Mouse (Mus musculus): Measurements from ENCODE around the gene Syne1. TPM values are rescaled to one million over a fixed set of nuclear protein-coding genes. Genes with fewer than 3 reads are reported as not detected.
"Not testable (repeated sequence)": the region's sequence is repeated elsewhere in the genome, so short reads cannot be mapped to it uniquely, and the experiment has no call there.

The Syne1 gene
- polyA plus RNA-seq, 1 experiment from 2014 or later: 2.5 TPM

DNA sequence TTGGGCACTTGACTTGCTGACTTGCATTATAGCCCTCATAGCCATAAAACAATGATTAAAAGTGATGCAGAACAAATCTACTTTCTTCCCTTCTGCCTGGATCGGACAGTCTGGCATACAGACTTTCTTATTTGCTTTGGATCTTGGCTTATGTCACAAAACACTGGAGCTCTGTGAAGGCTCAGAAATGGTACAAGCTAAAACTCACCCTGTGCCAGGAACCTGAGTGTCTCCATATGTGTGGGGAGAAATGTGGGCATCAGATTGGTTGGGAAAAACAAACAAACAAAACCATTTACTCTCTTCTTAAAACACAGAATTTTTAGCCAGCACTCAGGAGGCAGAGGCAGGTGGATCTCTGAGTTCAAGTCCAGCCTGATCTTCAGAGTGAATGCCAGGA is 30.6 kb downstream of the Syne1 start:
- no peak for DNase-seq
- Histone ChIP-seq H3K36me3 (no peaks in the 10 kb centered on the region), H3K27ac (no peak overlapping the region), H3K9me3 (replicated peaks) (no peaks in the 10 kb centered on the region), H3K4me2 (no peak overlapping the region), H3K27me3 (no peaks in the 10 kb centered on the region), H3K4me1 (replicated peaks) (peaks cover under 1% of the 10 kb centered on the region; the same call in 1 of the 2 replicates), H3K4me3 (replicated peaks) (no peak overlapping the region), H3K9ac (no peak overlapping the region)
- no peak for ATAC-seq (ENCODE audit: low read depth)
- WGBS (ENCODE audit: insufficient replicate concordance): 63% methylated on average over 1 of the region's 1 CpGs

GRCm38 (mm10) chr10:5515330-5515729 is 36.0 kb downstream of the Syne1 start:
- Histone ChIP-seq H3K4me3 (replicated peaks) (no peak overlapping the region), H3K9me3 (replicated peaks) (no peaks in the 10 kb centered on the region), H3K36me3 (no peaks in the 10 kb centered on the region), H3K4me2 (no peak overlapping the region), H3K27me3 (no peaks in the 10 kb centered on the region), H3K4me1 (replicated peaks) (peaks cover 7% of the 10 kb centered on the region), H3K27ac (no peak overlapping the region), H3K9ac (no peak overlapping the region)
- DNase-seq: no peak
- ATAC-seq (ENCODE audit: low read depth): peak; percentile 53; the same call in 1 of the 2 replicates
- WGBS (ENCODE audit: insufficient replicate concordance): 2% methylated on average over 3 of the region's 3 CpGs

- ATAC-seq (ENCODE audit: low read depth): no peak
- Histone ChIP-seq H3K4me3 (replicated peaks) (no peak overlapping the region), H3K4me1 (replicated peaks) (peaks cover 7% of the 10 kb centered on the region), H3K27me3 (no peaks in the 10 kb centered on the region), H3K9me3 (replicated peaks) (no peaks in the 10 kb centered on the region), H3K27ac (no peak overlapping the region), H3K9ac (no peak overlapping the region), H3K36me3 (no peaks in the 10 kb centered on the region), H3K4me2 (no peak overlapping the region)
- DNase-seq: no peak
- WGBS (ENCODE audit: insufficient replicate concordance): 70% methylated on average over 8 of the region's 8 CpGs
Measured at GRCm38 (mm10) chr10:5514134-5514533, 37.1 kb downstream of the Syne1 start.

DNA sequence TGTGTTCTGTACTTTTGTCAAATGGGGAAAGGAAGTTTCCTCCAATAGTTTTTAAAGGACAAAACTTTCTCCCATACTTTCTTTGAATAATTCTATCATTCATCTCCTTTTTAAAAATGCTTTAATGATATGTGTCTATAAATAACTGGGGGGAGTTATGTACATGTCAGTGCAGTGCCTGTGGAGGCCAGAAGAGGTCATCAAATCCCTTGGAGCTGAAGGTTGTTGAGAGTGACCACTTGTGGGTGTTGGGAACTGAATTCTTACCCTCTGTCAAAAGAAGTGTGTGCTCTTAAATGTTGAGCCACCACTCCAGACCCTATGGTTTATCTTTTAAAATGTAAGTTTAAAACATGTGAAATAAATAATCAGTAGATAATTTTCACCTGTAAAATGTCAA is 39.0 kb downstream of the Syne1 start:
- Histone ChIP-seq H3K9me3 (replicated peaks) (no peaks in the 10 kb centered on the region), H3K4me3 (replicated peaks) (no peak overlapping the region), H3K9ac (no peak overlapping the region), H3K27ac (no peak overlapping the region), H3K4me2 (no peak overlapping the region), H3K27me3 (no peaks in the 10 kb centered on the region), H3K36me3 (no peaks in the 10 kb centered on the region), H3K4me1 (replicated peaks) (peaks cover 7% of the 10 kb centered on the region)
- DNase-seq (no peak), ATAC-seq (ENCODE audit: low read depth) (no peak)

DNA sequence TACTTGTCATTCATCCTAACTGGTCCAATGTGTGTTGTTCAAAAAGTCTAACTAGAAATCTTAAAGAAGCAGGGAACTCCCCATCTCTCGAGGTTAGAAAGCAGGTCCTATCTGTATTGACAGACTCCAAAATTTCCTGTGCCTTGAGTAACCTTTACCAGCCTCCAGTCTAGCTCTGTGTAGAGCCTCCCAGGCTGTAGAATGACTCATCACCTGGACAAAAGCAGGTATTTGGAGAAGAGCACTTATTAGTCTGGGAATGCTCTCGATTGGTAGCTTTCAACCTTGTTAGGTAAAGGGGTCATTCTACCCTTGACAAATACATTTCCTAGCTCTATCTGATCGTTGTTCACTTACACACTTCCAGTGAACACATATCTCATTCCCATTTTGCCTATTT is 39.9 kb downstream of the Syne1 start:
- no peak overlapping the region for H3K4me3 ChIP-seq (replicated peaks)
- ATAC-seq (ENCODE audit: low read depth) (no peak), DNase-seq (no peak)
- H3K4me1 ChIP-seq (replicated peaks): peaks cover 7% of the 10 kb centered on the region
- no peak overlapping the region for H3K9ac ChIP-seq
- no peaks in the 10 kb centered on the region for H3K9me3 ChIP-seq (replicated peaks)
- H3K36me3 ChIP-seq: no peaks in the 10 kb centered on the region
- H3K27me3 ChIP-seq: no peaks in the 10 kb centered on the region
- H3K4me2 ChIP-seq: no peak overlapping the region
- no peak overlapping the region for H3K27ac ChIP-seq
- WGBS (ENCODE audit: insufficient replicate concordance): 36% methylated on average over 3 of the region's 3 CpGs

DNA sequence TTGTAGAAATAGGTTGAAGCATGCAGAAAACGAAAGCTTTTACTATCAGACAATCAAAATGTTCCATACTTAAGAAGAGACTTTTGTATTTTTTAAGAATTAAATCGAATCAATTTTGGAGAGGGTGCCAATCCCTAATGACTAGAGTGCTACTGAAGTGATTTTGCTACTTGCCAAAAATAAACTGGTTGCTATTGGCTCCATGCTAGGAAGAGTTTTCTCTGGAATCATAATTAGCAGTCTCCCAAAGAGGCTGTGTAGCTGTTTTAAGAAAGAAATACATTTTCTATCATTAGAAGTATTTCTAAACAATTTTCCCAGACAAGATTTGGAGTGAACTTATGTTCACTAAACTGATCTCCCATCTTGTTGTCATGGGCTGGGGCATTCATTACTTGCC is 43.8 kb downstream of the Syne1 start:
- Histone ChIP-seq H3K4me3 (replicated peaks) (no peak overlapping the region), H3K4me1 (replicated peaks) (no peaks in the 10 kb centered on the region), H3K36me3 (no peaks in the 10 kb centered on the region), H3K9ac (no peak overlapping the region), H3K27me3 (no peaks in the 10 kb centered on the region), H3K9me3 (replicated peaks) (no peaks in the 10 kb centered on the region), H3K27ac (no peak overlapping the region), H3K4me2 (no peak overlapping the region)
- WGBS (ENCODE audit: insufficient replicate concordance): 47% methylated on average over 2 of the region's 2 CpGs
- ATAC-seq (ENCODE audit: low read depth): no peak
- no peak for DNase-seq

DNA sequence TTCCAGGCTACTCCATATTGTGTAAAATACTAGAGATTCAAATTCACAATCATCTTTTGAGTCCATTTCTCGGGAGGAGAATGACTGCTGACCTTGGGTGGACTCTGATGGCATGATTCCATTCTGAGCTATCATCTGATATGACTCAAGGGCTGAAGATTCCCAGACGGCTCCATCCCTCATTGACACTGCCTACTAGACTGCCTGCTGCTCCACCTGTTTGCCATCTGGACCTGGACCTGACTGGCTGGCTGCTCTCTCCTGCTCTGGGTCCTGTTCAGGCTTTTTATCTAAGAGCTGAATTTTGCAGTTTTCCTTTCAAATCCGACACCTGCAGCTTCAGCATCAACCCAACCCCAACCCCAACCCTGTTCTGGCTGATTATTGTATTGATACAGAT is 46.5 kb downstream of the Syne1 start:
- WGBS (ENCODE audit: insufficient replicate concordance): 51% methylated on average over 3 of the region's 3 CpGs
- ATAC-seq (ENCODE audit: low read depth) (no peak), DNase-seq (no peak)
- no peaks in the 10 kb centered on the region for H3K9me3 ChIP-seq (replicated peaks)
- no peaks in the 10 kb centered on the region for H3K36me3 ChIP-seq
- H3K4me1 ChIP-seq (replicated peaks): no peaks in the 10 kb centered on the region
- H3K27ac ChIP-seq: no peak overlapping the region
- no peak overlapping the region for H3K9ac ChIP-seq
- H3K27me3 ChIP-seq: no peaks in the 10 kb centered on the region
- H3K4me2 ChIP-seq: no peak overlapping the region
- H3K4me3 ChIP-seq (replicated peaks): no peak overlapping the region

GRCm38 (mm10) chr10:5503909-5504308 is 47.4 kb downstream of the Syne1 start:
- ATAC-seq (ENCODE audit: low read depth): no peak
- WGBS (ENCODE audit: insufficient replicate concordance): 58% methylated on average over 3 of the region's 3 CpGs
- Histone ChIP-seq H3K9me3 (replicated peaks) (no peaks in the 10 kb centered on the region), H3K27me3 (no peaks in the 10 kb centered on the region), H3K9ac (no peak overlapping the region), H3K36me3 (no peaks in the 10 kb centered on the region), H3K27ac (no peak overlapping the region), H3K4me3 (replicated peaks) (no peak overlapping the region), H3K4me1 (replicated peaks) (no peaks in the 10 kb centered on the region), H3K4me2 (no peak overlapping the region)
- DNase-seq: no peak

GRCm38 (mm10) chr10:5499684-5500369 is 51.5 kb downstream of the Syne1 start:
- H3K27me3 ChIP-seq; DNase-seq; H3K36me3 ChIP-seq; H3K4me2 ChIP-seq; H3K4me3 ChIP-seq (replicated peaks); ATAC-seq (ENCODE audit: low read depth); H3K9me3 ChIP-seq (replicated peaks); H3K27ac ChIP-seq; H3K4me1 ChIP-seq (replicated peaks); H3K9ac ChIP-seq: not testable (repeated sequence)
- 43% methylated on average over 6 of the region's 6 CpGs for WGBS (ENCODE audit: insufficient replicate concordance)

- WGBS (ENCODE audit: insufficient replicate concordance): 57% methylated on average over 2 of the region's 2 CpGs
Measured at GRCm38 (mm10) chr10:5497859-5498258, 53.4 kb downstream of the Syne1 start.

GRCm38 (mm10) chr10:5491050-5491449 is 60.2 kb downstream of the Syne1 start:
- Histone ChIP-seq H3K27me3 (no peaks in the 10 kb centered on the region), H3K4me1 (replicated peaks) (no peaks in the 10 kb centered on the region), H3K27ac (no peak overlapping the region), H3K4me3 (replicated peaks) (no peak overlapping the region), H3K4me2 (no peak overlapping the region), H3K9me3 (replicated peaks) (no peaks in the 10 kb centered on the region), H3K36me3 (no peaks in the 10 kb centered on the region), H3K9ac (no peak overlapping the region)
- no peak for ATAC-seq (ENCODE audit: low read depth)
- WGBS (ENCODE audit: insufficient replicate concordance): 74% methylated on average over 9 of the region's 9 CpGs
- DNase-seq: no peak

More at GRCm38 (mm10) chr10:5497859-5498258, 53.4 kb downstream of the Syne1 start:
- Histone ChIP-seq H3K4me2 (no peak overlapping the region), H3K27ac (no peak overlapping the region), H3K9ac (no peak overlapping the region), H3K36me3 (no peaks in the 10 kb centered on the region), H3K27me3 (no peaks in the 10 kb centered on the region), H3K4me3 (replicated peaks) (no peak overlapping the region), H3K4me1 (replicated peaks) (no peaks in the 10 kb centered on the region), H3K9me3 (replicated peaks) (no peaks in the 10 kb centered on the region)
- DNase-seq (no peak), ATAC-seq (ENCODE audit: low read depth) (no peak)

- 46% methylated on average over 6 of the region's 6 CpGs for WGBS (ENCODE audit: insufficient replicate concordance)
Measured at GRCm38 (mm10) chr10:5490029-5490428, 61.3 kb downstream of the Syne1 start.

More at GRCm38 (mm10) chr10:5490029-5490428, 61.3 kb downstream of the Syne1 start:
- no peaks in the 10 kb centered on the region for H3K27me3 ChIP-seq
- no peak overlapping the region for H3K27ac ChIP-seq
- ATAC-seq (ENCODE audit: low read depth) (no peak), DNase-seq (no peak)
- no peaks in the 10 kb centered on the region for H3K9me3 ChIP-seq (replicated peaks)
- no peaks in the 10 kb centered on the region for H3K4me1 ChIP-seq (replicated peaks)
- no peak overlapping the region for H3K4me2 ChIP-seq
- H3K9ac ChIP-seq: no peak overlapping the region
- H3K4me3 ChIP-seq (replicated peaks): no peak overlapping the region
- no peaks in the 10 kb centered on the region for H3K36me3 ChIP-seq
